Mouse (Mus musculus) intestine, embryonic 16.5 days (tissue): ENCODE measurements around the gene A530016L24Rik. TPM values are rescaled to one million over a fixed set of nuclear protein-coding genes. Genes with fewer than 3 reads are reported as not detected.

ENCODE experiments used
- ATAC-seq: fragments of 200-750 bp; cut with Nextera tagmentation; 2 replicates; pipeline ENCODE4 v1.8.0; 2017; ENCODE audit warnings: moderate TSS enrichment, moderate library complexity
- H3K27ac ChIP-seq: fragments of 300-500 bp; sonication (generic); 2 replicates; pipeline ENCODE4 v1.5.1; 2014; ENCODE audit warnings: mild to moderate bottlenecking, low read length
- H3K27me3 ChIP-seq: fragments of 300-500 bp; sonication (generic); replicated peaks from 2 replicates; pipeline ENCODE4 v1.6.1; 2014; ENCODE audit warnings: low read length, control low read depth, mixed read lengths; ENCODE audit not compliant: control insufficient read depth, insufficient read depth
- H3K36me3 ChIP-seq: fragments of 300-500 bp; sonication (generic); 2 replicates; pipeline ENCODE4 v1.6.1; 2014; ENCODE audit warnings: low read length, control low read depth; ENCODE audit not compliant: control insufficient read depth, insufficient read depth
- H3K4me1 ChIP-seq: fragments of 300-500 bp; sonication (generic); 2 replicates; pipeline ENCODE4 v1.6.1; 2014; ENCODE audit warnings: low read length, control low read depth, mixed read lengths; ENCODE audit not compliant: control insufficient read depth, insufficient read depth
- H3K4me2 ChIP-seq: fragments of 300-500 bp; sonication (generic); 2 replicates; pipeline ENCODE4 v1.6.1; 2014; ENCODE audit warnings: low read depth, low read length, control low read depth
- H3K4me3 ChIP-seq: fragments of 300-500 bp; sonication (generic); 2 replicates; pipeline ENCODE4 v1.5.1; 2014; ENCODE audit warnings: mild to moderate bottlenecking, low read length
- H3K9ac ChIP-seq: fragments of 300-500 bp; sonication (generic); 2 replicates; pipeline ENCODE4 v1.6.1; 2014; ENCODE audit warnings: low read depth, low read length
- H3K9me3 ChIP-seq: fragments of 300-500 bp; sonication (generic); 2 replicates; pipeline ENCODE4 v1.6.1; 2016; ENCODE audit warnings: low read length, control low read depth; ENCODE audit not compliant: control insufficient read depth
- WGBS: fragments of 180-500 bp; shearing (Covaris S2); extraction: QIAGEN DNeasy Blood & Tissue Kit; methylation state at CpG from one replicate; pipeline ENCODE4 v1.1.7; 2014; 5-methylcytosine and 5-hydroxymethylcytosine counted together
- polyA plus RNA-seq: library from polyadenylated mRNA; unstranded; fragments of >200 nt; fragmentation: Nextera tagmentation; extraction: Ambion mirVana; gene quantifications from 2 replicates; pipeline ENCODE4 v1.2.1, GENCODE M21; 2015

The A530016L24Rik gene
- polyA plus RNA-seq, 1 experiment from 2014 or later: 0.10 TPM

- 92% methylated on average over 12 of the region's 12 CpGs for WGBS
- Histone ChIP-seq H3K36me3 (no peaks in the 10 kb centered on the region), H3K9me3 (no peaks in the 10 kb centered on the region), H3K4me1 (no peaks in the 10 kb centered on the region; the same call in 1 of the 2 replicates), H3K4me2 (no peak overlapping the region), H3K27ac (no peak overlapping the region), H3K4me3 (no peak overlapping the region), H3K9ac (no peak overlapping the region), H3K27me3 (no peaks in the 10 kb centered on the region)
- ATAC-seq: no peak
Observed at GRCm38 (mm10) chr12:112540321-112540720, 51.1 kb downstream of the A530016L24Rik start.

GRCm38 (mm10) chr12:112541483-112542091 is 52.3 kb downstream of the A530016L24Rik start:
- no peak; the same call in 1 of the 2 replicates for ATAC-seq
- Histone ChIP-seq H3K27me3 (no peaks in the 10 kb centered on the region), H3K4me3 (no peak overlapping the region), H3K4me1 (no peaks in the 10 kb centered on the region; the same call in 1 of the 2 replicates), H3K36me3 (no peaks in the 10 kb centered on the region), H3K9ac (no peak overlapping the region), H3K9me3 (no peaks in the 10 kb centered on the region), H3K4me2 (no peak overlapping the region), H3K27ac (no peak overlapping the region)
- 69% methylated on average over 8 of the region's 8 CpGs for whole genome bisulfite sequencing

- no peak overlapping the region for H3K4me3 ChIP-seq
- WGBS: 53% methylated on average over 13 of the region's 13 CpGs
- ATAC-seq: peak; percentile 57
- H3K9me3 ChIP-seq: no peaks in the 10 kb centered on the region
- no peak overlapping the region for H3K9ac ChIP-seq
- H3K27me3 ChIP-seq: no peaks in the 10 kb centered on the region
- H3K4me2 ChIP-seq: no peak overlapping the region
- no peaks in the 10 kb centered on the region for H3K36me3 ChIP-seq
- no peaks in the 10 kb centered on the region; the same call in 1 of the 2 replicates for H3K4me1 ChIP-seq
- H3K27ac ChIP-seq: no peak overlapping the region
Observed at GRCm38 (mm10) chr12:112542257-112542919, 53.1 kb downstream of the A530016L24Rik start.

GRCm38 (mm10) chr12:112542920-112543300 is 53.7 kb downstream of the A530016L24Rik start:
- Histone ChIP-seq H3K4me2 (no peak overlapping the region), H3K27me3 (no peaks in the 10 kb centered on the region), H3K4me1 (no peaks in the 10 kb centered on the region; the same call in 1 of the 2 replicates), H3K9me3 (no peaks in the 10 kb centered on the region), H3K9ac (no peak overlapping the region), H3K36me3 (no peaks in the 10 kb centered on the region), H3K27ac (no peak overlapping the region), H3K4me3 (no peak overlapping the region)
- 2% methylated on average over 11 of the region's 11 CpGs for WGBS
- ATAC-seq: peak; percentile 75

- WGBS: 66% methylated on average over 9 of the region's 9 CpGs
- no peak overlapping the region for H3K9ac ChIP-seq
- H3K27ac ChIP-seq: no peak overlapping the region
- no peak overlapping the region for H3K4me2 ChIP-seq
- H3K9me3 ChIP-seq: no peaks in the 10 kb centered on the region
- H3K36me3 ChIP-seq: no peaks in the 10 kb centered on the region
- no peaks in the 10 kb centered on the region; the same call in 1 of the 2 replicates for H3K4me1 ChIP-seq
- no peaks in the 10 kb centered on the region for H3K27me3 ChIP-seq
- ATAC-seq: no peak
- no peak overlapping the region for H3K4me3 ChIP-seq
Observed at GRCm38 (mm10) chr12:112543941-112544340, 54.7 kb downstream of the A530016L24Rik start.

GRCm38 (mm10) chr12:112544946-112545701 is 55.9 kb downstream of the A530016L24Rik start:
- Histone ChIP-seq H3K9me3 (no peaks in the 10 kb centered on the region), H3K9ac (no peak overlapping the region), H3K4me1 (no peaks in the 10 kb centered on the region; the same call in 1 of the 2 replicates), H3K36me3 (no peaks in the 10 kb centered on the region), H3K27me3 (no peaks in the 10 kb centered on the region), H3K4me3 (no peak overlapping the region), H3K4me2 (no peak overlapping the region), H3K27ac (no peak overlapping the region)
- no peak for ATAC-seq
- WGBS: 40% methylated on average over 12 of the region's 12 CpGs

- H3K27me3 ChIP-seq: no peaks in the 10 kb centered on the region
Observed at GRCm38 (mm10) chr12:112546110-112546509, 56.9 kb downstream of the A530016L24Rik start.

GRCm38 (mm10) chr12:112549287-112549686 is 60.0 kb downstream of the A530016L24Rik start:
- peaks cover 5% of the 10 kb centered on the region; the same call in 1 of the 2 replicates for H3K4me1 ChIP-seq
- H3K9me3 ChIP-seq: no peaks in the 10 kb centered on the region
- no peak overlapping the region for H3K27ac ChIP-seq
- no peaks in the 10 kb centered on the region for H3K36me3 ChIP-seq
- no peaks in the 10 kb centered on the region for H3K27me3 ChIP-seq
- H3K4me2 ChIP-seq: no peak overlapping the region
- no peak overlapping the region for H3K9ac ChIP-seq
- no peak for ATAC-seq
- 93% methylated on average over 1 of the region's 1 CpGs for WGBS
- no peak overlapping the region for H3K4me3 ChIP-seq

More at GRCm38 (mm10) chr12:112546110-112546509, 56.9 kb downstream of the A530016L24Rik start:
- ATAC-seq: no peak
- Histone ChIP-seq H3K4me3 (no peak overlapping the region), H3K27ac (no peak overlapping the region), H3K9me3 (no peaks in the 10 kb centered on the region), H3K4me1 (no peaks in the 10 kb centered on the region; the same call in 1 of the 2 replicates), H3K9ac (no peak overlapping the region), H3K36me3 (no peaks in the 10 kb centered on the region), H3K4me2 (no peak overlapping the region)
- WGBS: 91% methylated on average over 8 of the region's 8 CpGs
